Mouse (Mus musculus): ENCODE data around the gene Rpa3.

The Rpa3 gene

GRCm38 (mm10) chr6:8259004-8259666, at the start of gene Rpa3, which contains the start of the genes Umad1 and Gm45062:
Rpa3 (minus strand) TSS chr6:8259173.
Umad1 (plus strand) TSS chr6:8259288.
Gm45062 (plus strand) TSS chr6:8259450.
- in situ Hi-C loops (cut with MboI; ENCODE audit: low pct_unique_long_range_greater_than_20kb in 1 of 2, low sequenced_read_pairs in 2 of 2, unreplicated experiment in 1 of 2): no loop called here

GRCm38 (mm10) chr6:8307878-8308775, 49.2 kb upstream of the Rpa3 start:
- in situ Hi-C loops (cut with MboI; ENCODE audit: low pct_unique_long_range_greater_than_20kb in 1 of 2, low sequenced_read_pairs in 2 of 2, unreplicated experiment in 1 of 2): no loop called here

GRCm38 (mm10) chr6:8299066-8299863, 40.3 kb upstream of the Rpa3 start:
- in situ Hi-C loops (cut with MboI; ENCODE audit: low pct_unique_long_range_greater_than_20kb in 1 of 2, low sequenced_read_pairs in 2 of 2, unreplicated experiment in 1 of 2): loop anchor here in 1 of 2 experiments (25.0 kb wide), 1 partner anchor 438 kb away; no protein-coding TSS in a partner anchor

- in situ Hi-C loops (cut with MboI; ENCODE audit: low pct_unique_long_range_greater_than_20kb in 1 of 2, low sequenced_read_pairs in 2 of 2, unreplicated experiment in 1 of 2): loop anchor here in 1 of 2 experiments (25.0 kb wide), 1 partner anchor 443 kb away; no protein-coding TSS in a partner anchor
Observed at GRCm38 (mm10) chr6:8294048-8294784, 35.2 kb upstream of the Rpa3 start.

GRCm38 (mm10) chr6:8288755-8289580, 30.0 kb upstream of the Rpa3 start:
- in situ Hi-C loops (cut with MboI; ENCODE audit: low pct_unique_long_range_greater_than_20kb in 1 of 2, low sequenced_read_pairs in 2 of 2, unreplicated experiment in 1 of 2): loop anchor here in 1 of 2 experiments (25.0 kb wide), 1 partner anchor 448 kb away; no protein-coding TSS in a partner anchor

- in situ Hi-C loops (cut with MboI; ENCODE audit: low pct_unique_long_range_greater_than_20kb in 1 of 2, low sequenced_read_pairs in 2 of 2, unreplicated experiment in 1 of 2): loop anchor here in 1 of 2 experiments (25.0 kb wide), 1 partner anchor 451 kb away; no protein-coding TSS in a partner anchor
Observed at GRCm38 (mm10) chr6:8286146-8286545, 27.2 kb upstream of the Rpa3 start.

- in situ Hi-C loops (cut with MboI; ENCODE audit: low pct_unique_long_range_greater_than_20kb in 1 of 2, low sequenced_read_pairs in 2 of 2, unreplicated experiment in 1 of 2): loop anchor here in 1 of 2 experiments (25.0 kb wide), 1 partner anchor 452 kb away; no protein-coding TSS in a partner anchor
Observed at GRCm38 (mm10) chr6:8285401-8285960, 26.5 kb upstream of the Rpa3 start.

- in situ Hi-C loops (cut with MboI; ENCODE audit: low pct_unique_long_range_greater_than_20kb in 1 of 2, low sequenced_read_pairs in 2 of 2, unreplicated experiment in 1 of 2): loop anchor here in 1 of 2 experiments (25.0 kb wide), 1 partner anchor 454 kb away; no protein-coding TSS in a partner anchor
Observed at GRCm38 (mm10) chr6:8283255-8283654, 24.3 kb upstream of the Rpa3 start.

- in situ Hi-C loops (cut with MboI; ENCODE audit: low pct_unique_long_range_greater_than_20kb in 1 of 2, low sequenced_read_pairs in 2 of 2, unreplicated experiment in 1 of 2): loop anchor here in 1 of 2 experiments (25.0 kb wide), 1 partner anchor 459 kb away; no protein-coding TSS in a partner anchor
Observed at GRCm38 (mm10) chr6:8278426-8279002, 19.5 kb upstream of the Rpa3 start.

GRCm38 (mm10) chr6:8276431-8276830, 17.5 kb upstream of the Rpa3 start:
- in situ Hi-C loops (cut with MboI; ENCODE audit: low pct_unique_long_range_greater_than_20kb in 1 of 2, low sequenced_read_pairs in 2 of 2, unreplicated experiment in 1 of 2): loop anchor here in 1 of 2 experiments (25.0 kb wide), 1 partner anchor 461 kb away; no protein-coding TSS in a partner anchor

- in situ Hi-C loops (cut with MboI; ENCODE audit: low pct_unique_long_range_greater_than_20kb in 1 of 2, low sequenced_read_pairs in 2 of 2, unreplicated experiment in 1 of 2): loop anchor here in 1 of 2 experiments (25.0 kb wide), 1 partner anchor 462 kb away; no protein-coding TSS in a partner anchor
Observed at GRCm38 (mm10) chr6:8275098-8275497, 16.1 kb upstream of the Rpa3 start.

GRCm38 (mm10) chr6:8274387-8275054, 15.5 kb upstream of the Rpa3 start:
- in situ Hi-C loops (cut with MboI; ENCODE audit: low pct_unique_long_range_greater_than_20kb in 1 of 2, low sequenced_read_pairs in 2 of 2, unreplicated experiment in 1 of 2): loop anchor here in 1 of 2 experiments (25.0 kb wide), 1 partner anchor 463 kb away; no protein-coding TSS in a partner anchor

GRCm38 (mm10) chr6:8271047-8271446, 12.1 kb upstream of the Rpa3 start:
- in situ Hi-C loops (cut with MboI; ENCODE audit: low pct_unique_long_range_greater_than_20kb in 1 of 2, low sequenced_read_pairs in 2 of 2, unreplicated experiment in 1 of 2): no loop called here

- in situ Hi-C loops (cut with MboI; ENCODE audit: low pct_unique_long_range_greater_than_20kb in 1 of 2, low sequenced_read_pairs in 2 of 2, unreplicated experiment in 1 of 2): no loop called here
Observed at GRCm38 (mm10) chr6:8259667-8260044, 683 bp upstream of the Rpa3 start.

GRCm38 (mm10) chr6:8258316-8258715, 657 bp downstream of the Rpa3 start:
- in situ Hi-C loops (cut with MboI; ENCODE audit: low pct_unique_long_range_greater_than_20kb in 1 of 2, low sequenced_read_pairs in 2 of 2, unreplicated experiment in 1 of 2): no loop called here
